13 mouse cellular contexts compared by ENCODE assay signal in the genomic region with DNA sequence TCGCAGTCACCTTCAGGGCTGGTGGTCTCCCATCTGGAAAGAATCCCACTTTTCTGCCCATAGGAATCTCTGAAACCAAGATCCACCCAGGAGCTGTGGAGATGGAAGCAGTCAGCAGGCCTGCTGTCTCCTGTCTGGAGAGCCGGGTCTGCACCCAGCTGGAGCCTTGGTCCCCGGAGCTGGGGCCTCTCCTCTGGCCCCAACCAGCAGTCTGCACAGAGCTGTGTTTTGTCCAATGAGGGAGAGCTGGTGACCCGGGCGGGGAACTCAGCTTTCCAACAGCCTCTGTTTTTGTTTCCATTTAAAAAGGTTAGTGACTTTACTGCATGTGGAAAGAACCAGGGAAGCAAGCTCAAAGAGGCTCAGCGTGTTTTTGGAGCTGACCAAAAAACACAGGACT. TPM values are rescaled to one million over a fixed set of nuclear protein-coding genes. Genes with fewer than 3 reads are reported as not detected.
A peak's percentile ranks its signal among the peaks of the same experiment; 100 is the strongest.
DNase-seq lines count a peak whose midpoint lies in the region; ATAC-seq and TF ChIP-seq lines count a peak whose summit lies in the region.
"Had no signal": no experiment of that assay in that cellular context is flagged by ENCODE, and none has a peak within 500 bp of the region (broad histone marks: within the 10 kb centered on the region; RNA-seq: fewer than 3 reads in every experiment).

No protein-coding gene starts in this region.

- H3K4me3 ChIP-seq in hindbrain, embryonic 10.5 days: no peak overlapping the region
- no peak overlapping the region for H3K4me3 ChIP-seq in hindbrain, embryonic 14.5 days (replicated peaks; ENCODE audit: low read length)
- H3K4me3 ChIP-seq in embryonic facial prominence, embryonic 12.5 days: no peak overlapping the region
- no peak overlapping the region for H3K4me3 ChIP-seq in heart, embryonic 15.5 days
- H3K4me3 ChIP-seq in forebrain, postnatal 0 days (ENCODE audit: low read depth, low read length): no peak overlapping the region
- H3K4me3 ChIP-seq: left cerebral cortex, adult 2 months had no signal

- ATAC-seq in hindbrain, embryonic 14.5 days (ENCODE audit: low FRiP score): no peak
- ATAC-seq in embryonic facial prominence, embryonic 12.5 days (ENCODE audit: insufficient number of reproducible peaks, insufficient read depth, low FRiP score, low TSS enrichment): no peak
- peak; percentile 63 for ATAC-seq in heart, embryonic 15.5 days (replicated peaks; ENCODE audit: insufficient number of reproducible peaks, insufficient read depth, low FRiP score, low read depth)
- ATAC-seq in forebrain, postnatal 0 days: no peak
- ATAC-seq: liver, postnatal 0 days had no signal

- peaks cover 88% of the 10 kb centered on the region for H3K27me3 ChIP-seq in hindbrain, embryonic 10.5 days (ENCODE audit: insufficient read depth, poor library complexity, severe bottlenecking)
- H3K27me3 ChIP-seq in hindbrain, embryonic 14.5 days (ENCODE audit: control insufficient read depth, insufficient read depth, low read length): peaks cover 12% of the 10 kb centered on the region
- no peaks in the 10 kb centered on the region for H3K27me3 ChIP-seq in embryonic facial prominence, embryonic 12.5 days
- no peaks in the 10 kb centered on the region for H3K27me3 ChIP-seq in heart, embryonic 15.5 days
- H3K27me3 ChIP-seq in forebrain, postnatal 0 days (ENCODE audit: insufficient read depth, low read length): no peaks in the 10 kb centered on the region

- TF ChIP-seq CTCF in forebrain, postnatal 0 days (IDR thresholded peaks at IDR 0.05; ENCODE audit: low read depth): no peak

- WGBS in hindbrain, embryonic 10.5 days: 22% methylated on average over 6 of the region's 6 CpGs
- 25% methylated on average over 6 of the region's 6 CpGs for WGBS in hindbrain, embryonic 14.5 days
- WGBS in embryonic facial prominence, embryonic 12.5 days: 32% methylated on average over 6 of the region's 6 CpGs
- WGBS in heart, embryonic 15.5 days: 38% methylated on average over 6 of the region's 6 CpGs
- WGBS in forebrain, postnatal 0 days: 44% methylated on average over 6 of the region's 6 CpGs

- no peak overlapping the region for H3K9ac ChIP-seq in hindbrain, embryonic 14.5 days
- no peak overlapping the region for H3K9ac ChIP-seq in embryonic facial prominence, embryonic 12.5 days
- no peak overlapping the region for H3K9ac ChIP-seq in heart, embryonic 15.5 days
- no peak overlapping the region for H3K9ac ChIP-seq in forebrain, postnatal 0 days
- H3K9ac ChIP-seq: liver, postnatal 0 days had no signal

- peaks cover 43% of the 10 kb centered on the region for H3K4me1 ChIP-seq in hindbrain, embryonic 10.5 days (replicated peaks)
- peaks cover 9% of the 10 kb centered on the region; the same call in 1 of the 2 replicates for H3K4me1 ChIP-seq in hindbrain, embryonic 14.5 days (replicated peaks; ENCODE audit: control insufficient read depth, insufficient read depth, low read length)
- H3K4me1 ChIP-seq in embryonic facial prominence, embryonic 12.5 days: peaks cover 13% of the 10 kb centered on the region
- H3K4me1 ChIP-seq in heart, embryonic 15.5 days (replicated peaks): peaks cover 19% of the 10 kb centered on the region
- H3K4me1 ChIP-seq in forebrain, postnatal 0 days (ENCODE audit: insufficient read depth): no peaks in the 10 kb centered on the region

- no peak for DNase-seq in hindbrain, embryonic 10.5 days (ENCODE audit: low spot score)
- no peak for DNase-seq in hindbrain, embryonic 14.5 days (ENCODE audit: low spot score)
- peak; percentile 76 for DNase-seq in kidney, postnatal 10 days
- DNase-seq in right cerebral cortex, postnatal 4 days: no peak
- no peak for DNase-seq in cerebellum, postnatal 4 days (ENCODE audit: low spot score in 2 of 2)
- no peak for DNase-seq in forebrain, postnatal 0 days
- DNase-seq: adrenal gland, postnatal 14 days; B cell, adult 2 months; cerebellum, adult 9-10 months; liver, postnatal 0 days had no signal

- H3K4me2 ChIP-seq in hindbrain, embryonic 14.5 days (replicated peaks): no peak overlapping the region
- no peak overlapping the region for H3K4me2 ChIP-seq in embryonic facial prominence, embryonic 12.5 days (replicated peaks)
- no peak overlapping the region for H3K4me2 ChIP-seq in heart, embryonic 15.5 days
- H3K4me2 ChIP-seq in forebrain, postnatal 0 days (ENCODE audit: low read depth): no peak overlapping the region

- H3K9me3 ChIP-seq in hindbrain, embryonic 10.5 days: 0 out of 2 replicates have a peak, but pooled peaks cover 2% of the 10 kb centered on the region
- H3K9me3 ChIP-seq in hindbrain, embryonic 14.5 days (ENCODE audit: control insufficient read depth, low read length): no peaks in the 10 kb centered on the region
- no peaks in the 10 kb centered on the region for H3K9me3 ChIP-seq in embryonic facial prominence, embryonic 12.5 days
- H3K9me3 ChIP-seq in heart, embryonic 15.5 days (replicated peaks): no peaks in the 10 kb centered on the region
- H3K9me3 ChIP-seq in forebrain, postnatal 0 days (ENCODE audit: low read length): no peaks in the 10 kb centered on the region

- H3K36me3 ChIP-seq in hindbrain, embryonic 10.5 days: no peaks in the 10 kb centered on the region
- no peaks in the 10 kb centered on the region for H3K36me3 ChIP-seq in hindbrain, embryonic 14.5 days (replicated peaks; ENCODE audit: control insufficient read depth, insufficient read depth)
- no peaks in the 10 kb centered on the region for H3K36me3 ChIP-seq in embryonic facial prominence, embryonic 12.5 days
- no peaks in the 10 kb centered on the region for H3K36me3 ChIP-seq in heart, embryonic 15.5 days
- no peaks in the 10 kb centered on the region for H3K36me3 ChIP-seq in forebrain, postnatal 0 days (ENCODE audit: insufficient read depth)

- 0 out of 2 replicates have a peak overlapping the region, but pooled peaks have one; percentile 5 for H3K27ac ChIP-seq in hindbrain, embryonic 10.5 days
- H3K27ac ChIP-seq in hindbrain, embryonic 14.5 days: no peak overlapping the region
- peak overlapping the region; percentile 11; the same call in 1 of the 2 replicates for H3K27ac ChIP-seq in embryonic facial prominence, embryonic 12.5 days
- H3K27ac ChIP-seq in heart, embryonic 15.5 days: peak overlapping the region; percentile 53
- no peak overlapping the region for H3K27ac ChIP-seq in forebrain, postnatal 0 days (ENCODE audit: low read depth, low read length)
- H3K27ac ChIP-seq: left cerebral cortex, adult 2 months had no signal

RNA-seq across cellular contexts. Expression of gene Thsd4, which starts 11.0 kb away (rescaled TPM):
- polyA plus RNA-seq in hindbrain, embryonic 10.5 days (2016; fragmentation: Nextera tagmentation; extraction: Ambion mirVana): 4.0 and 6.7 TPM in 2 replicates
- 4.1 and 6.4 TPM in 2 replicates for polyA plus RNA-seq in hindbrain, embryonic 14.5 days (2014; fragmentation: Nextera tagmentation; extraction: Ambion mirVana)
- 12.3 and 13.3 TPM in 2 replicates for polyA plus RNA-seq in embryonic facial prominence, embryonic 12.5 days (2016; fragmentation: Nextera tagmentation; extraction: Ambion mirVana)
- 7.5 and 11.4 TPM in 2 replicates for polyA plus RNA-seq in heart, embryonic 15.5 days (2015; fragmentation: Nextera tagmentation; extraction: Ambion mirVana)
- total RNA-seq in forebrain, postnatal 0 days (2014; rRNA removed): 9.2 and 14.2 TPM in 2 replicates
- 2.2 and 3.5 TPM in 2 replicates for polyA plus RNA-seq in forebrain, postnatal 0 days (2015; fragmentation: Nextera tagmentation; extraction: Ambion mirVana)

Comparison
In these comparisons a context has a peak if more than half of its experiments do, and no peak if none do; other contexts are left out.
1. H3K27ac ChIP-seq: peak in hindbrain, embryonic 10.5 days (single experiment), embryonic facial prominence, embryonic 12.5 days (single experiment) and heart, embryonic 15.5 days (single experiment); none in hindbrain, embryonic 14.5 days (single experiment) and forebrain, postnatal 0 days (single experiment).